Mouse (Mus musculus): Measurements from ENCODE around the gene Sult6b1.

DNA sequence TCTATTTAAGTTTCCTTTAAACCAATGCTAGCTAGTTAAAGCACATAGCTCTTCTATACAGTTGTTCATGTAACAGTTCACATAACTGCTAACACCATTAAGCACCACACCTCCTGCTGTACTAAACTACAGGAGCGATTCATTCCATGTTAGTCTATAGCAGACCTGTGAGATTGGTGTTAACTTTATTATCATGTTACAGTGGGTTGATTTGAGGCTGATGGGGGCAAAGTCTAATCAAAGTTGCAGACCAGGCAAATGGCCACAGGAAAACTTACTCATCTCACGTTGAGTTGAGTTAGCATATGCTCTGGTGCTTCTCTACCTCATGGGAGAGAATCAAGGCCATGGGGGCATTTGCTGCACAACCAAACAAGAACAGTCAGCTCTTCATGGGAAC, 2.6 kb upstream of the Sult6b1 start:
- TF ChIP-seq CTCF (IDR thresholded peaks at IDR 0.05; ENCODE audit: borderline replicate concordance, insufficient read depth, low read length) (no peak), POLR2A (IDR thresholded peaks at IDR 0.05; ENCODE audit: low read depth, low read length) (no peak)
